Mouse (Mus musculus) myocyte (in vitro differentiated cells): ENCODE data around the gene Trak1.

Source experiments
- CEBPB ChIP-seq: IDR thresholded peaks from 2 replicates; pipeline ENCODE4 v1.6.1; 2011; ENCODE audit warnings: mild to moderate bottlenecking, moderate library complexity; ENCODE audit not compliant: poor library complexity, insufficient read depth, severe bottlenecking
- E2F4 ChIP-seq: IDR thresholded peaks from one replicate; pipeline ENCODE4 v1.6.1; 2011; ENCODE audit warnings: mild to moderate bottlenecking, control low read depth, moderate library complexity; ENCODE audit not compliant: insufficient read depth
- MAX ChIP-seq: IDR thresholded peaks from one replicate; pipeline ENCODE4 v1.6.1; 2011; ENCODE audit warnings: low read depth, mild to moderate bottlenecking, control low read depth
- MYOD1 ChIP-seq, 3 experiments: IDR thresholded peaks; one replicate each; pipeline ENCODE4 v1.6.1; 2011; ENCODE audit warnings: control low read depth in 2 of 3, low read depth in 2 of 3, mild to moderate bottlenecking in 2 of 3, moderate library complexity in 1 of 3; ENCODE audit not compliant: insufficient read length in 2 of 3, control insufficient read depth in 1 of 3
- MYOG ChIP-seq, 3 experiments: IDR thresholded peaks; one replicate each; pipeline ENCODE4 v1.6.1; 2011; ENCODE audit warnings: control low read depth in 2 of 3, low read depth in 2 of 3, mild to moderate bottlenecking in 2 of 3; ENCODE audit not compliant: insufficient read length in 2 of 3, control insufficient read depth in 1 of 3, insufficient read depth in 1 of 3
- POLR2A ChIP-seq: IDR thresholded peaks from one replicate; pipeline ENCODE4 v1.6.1; 2011; ENCODE audit warnings: low read depth, mild to moderate bottlenecking, control low read depth, moderate library complexity; ENCODE audit not compliant: insufficient read length
- POLR2AphosphoS2 ChIP-seq: IDR thresholded peaks from one replicate; pipeline ENCODE4 v1.6.1; 2011; ENCODE audit warnings: low read depth, control low read depth; ENCODE audit not compliant: insufficient read length
- SRF ChIP-seq: IDR thresholded peaks from one replicate; pipeline ENCODE4 v1.6.1; 2011; ENCODE audit warnings: low read depth; ENCODE audit not compliant: control insufficient read depth, insufficient read length
- TCF12 ChIP-seq: IDR thresholded peaks from one replicate; pipeline ENCODE4 v1.6.1; 2011; ENCODE audit warnings: mild to moderate bottlenecking, control low read depth; ENCODE audit not compliant: poor library complexity, insufficient read depth, severe bottlenecking
- USF1 ChIP-seq: IDR thresholded peaks from one replicate; pipeline ENCODE4 v1.6.1; 2011; ENCODE audit warnings: low read depth, mild to moderate bottlenecking, control low read depth, moderate library complexity

- TF ChIP-seq USF1 (no peak), POLR2A (no peak), MAX (no peak), POLR2AphosphoS2 (no peak), MYOG (IDR thresholded peaks at IDR 0.05; ENCODE audit: control insufficient read depth in 1 of 3, insufficient read depth in 1 of 3, insufficient read length in 2 of 3, low read depth in 2 of 3) (no peak), E2F4 (no peak), TCF12 (no peak), SRF (no peak), MYOD1 (IDR thresholded peaks at IDR 0.05; ENCODE audit: control insufficient read depth in 1 of 3, insufficient read length in 2 of 3, low read depth in 2 of 3) (no peak), CEBPB (no peak)
Measured at GRCm38 (mm10) chr9:121329181-121329580, 31.9 kb downstream of the Trak1 start.
